Mouse (Mus musculus) midbrain, embryonic 16.5 days (tissue): ENCODE results near the gene Amh. TPM values are rescaled to one million over a fixed set of nuclear protein-coding genes. Genes with fewer than 3 reads are reported as not detected.

Source experiments
- ATAC-seq: fragments of 200-750 bp; cut with Nextera tagmentation; 2 replicates; pipeline ENCODE4 v1.8.0; 2017; ENCODE audit warnings: moderate TSS enrichment
- H3K27ac ChIP-seq: fragments of 300-500 bp; sonication (generic); 2 replicates; pipeline ENCODE4 v1.5.1; 2014; ENCODE audit warnings: mild to moderate bottlenecking, low read length, mixed read lengths
- H3K27me3 ChIP-seq: fragments of 300-500 bp; sonication (generic); 2 replicates; pipeline ENCODE4 v1.6.1; 2014; ENCODE audit warnings: low read depth, low read length, mixed read lengths; ENCODE audit not compliant: control insufficient read depth, insufficient read depth
- H3K36me3 ChIP-seq: fragments of 300-500 bp; sonication (generic); 2 replicates; pipeline ENCODE4 v1.6.1; 2014; ENCODE audit warnings: mild to moderate bottlenecking, low read length, moderate library complexity, mixed read lengths; ENCODE audit not compliant: control insufficient read depth, insufficient read depth
- H3K4me1 ChIP-seq: fragments of 300-500 bp; sonication (generic); 2 replicates; pipeline ENCODE4 v1.6.1; 2014; ENCODE audit warnings: mild to moderate bottlenecking, low read length, mixed read lengths; ENCODE audit not compliant: control insufficient read depth, insufficient read depth
- H3K4me2 ChIP-seq: fragments of 300-500 bp; sonication (generic); 2 replicates; pipeline ENCODE4 v1.6.1; 2014; ENCODE audit warnings: mild to moderate bottlenecking, low read length, mixed read lengths
- H3K4me3 ChIP-seq: fragments of 300-500 bp; sonication (generic); 2 replicates; pipeline ENCODE4 v1.5.1; 2014; ENCODE audit warnings: low read depth, mild to moderate bottlenecking, low read length, moderate library complexity, mixed read lengths
- H3K9ac ChIP-seq: fragments of 300-500 bp; sonication (generic); 2 replicates; pipeline ENCODE4 v1.6.1; 2014; ENCODE audit warnings: low read depth, low read length, mixed read lengths
- H3K9me3 ChIP-seq: fragments of 300-500 bp; sonication (generic); replicated peaks from 2 replicates; pipeline ENCODE4 v1.6.1; 2014; ENCODE audit warnings: mild to moderate bottlenecking, low read length, mixed read lengths; ENCODE audit not compliant: control insufficient read depth, poor library complexity, severe bottlenecking
- WGBS: fragments of 180-500 bp; shearing (Covaris S2); extraction: QIAGEN DNeasy Blood & Tissue Kit; methylation state at CpG from one replicate; pipeline ENCODE4 v1.1.7; 2014; 5-methylcytosine and 5-hydroxymethylcytosine counted together
- polyA plus RNA-seq: library from polyadenylated mRNA; unstranded; fragments of >200 nt; fragmentation: Nextera tagmentation; extraction: Ambion mirVana; gene quantifications from 2 replicates; pipeline ENCODE4 v1.2.1, GENCODE M21; 2015

The Amh gene
- not detected in 2 replicates for polyA plus RNA-seq

DNA sequence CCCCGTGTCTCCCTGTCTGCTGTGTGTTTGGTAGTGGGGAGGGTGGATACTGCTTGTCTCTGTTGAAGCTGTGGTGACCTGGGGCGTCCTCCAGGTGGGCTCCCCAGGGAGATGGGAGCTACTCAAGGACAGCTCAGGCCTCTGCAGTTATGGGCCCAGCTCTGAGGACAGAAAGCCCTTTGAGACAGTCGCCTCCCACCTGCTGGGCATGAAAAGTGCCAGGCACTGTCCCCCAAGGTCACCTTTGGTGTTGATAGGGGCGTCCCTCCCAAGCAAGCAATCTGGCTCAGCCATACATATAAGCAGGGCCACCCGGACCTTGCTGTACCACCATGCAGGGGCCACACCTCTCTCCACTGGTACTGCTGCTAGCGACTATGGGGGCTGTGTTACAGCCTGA is at the start of gene Amh:
Gene Amh, plus strand, starts transcription at position 328 of the 400 bp plus-strand sequence.
- H3K27ac ChIP-seq, result no peak within 1 kb of the TSS
- H3K4me2 ChIP-seq, result no peak within 1 kb of the TSS
- peaks cover 31% of the 10 kb centered on the region for H3K4me1 ChIP-seq
- H3K4me3 ChIP-seq, result no peak within 1 kb of the TSS
- 62% methylated on average over 6 of the region's 6 CpGs for WGBS
- H3K9ac ChIP-seq, result no peak within 1 kb of the TSS
- H3K36me3 ChIP-seq, result peaks cover 25% of the 10 kb centered on the region
- H3K9me3 ChIP-seq, result no peaks in the 10 kb centered on the region
- peaks cover 14% of the 10 kb centered on the region for H3K27me3 ChIP-seq
- no peak for ATAC-seq

DNA sequence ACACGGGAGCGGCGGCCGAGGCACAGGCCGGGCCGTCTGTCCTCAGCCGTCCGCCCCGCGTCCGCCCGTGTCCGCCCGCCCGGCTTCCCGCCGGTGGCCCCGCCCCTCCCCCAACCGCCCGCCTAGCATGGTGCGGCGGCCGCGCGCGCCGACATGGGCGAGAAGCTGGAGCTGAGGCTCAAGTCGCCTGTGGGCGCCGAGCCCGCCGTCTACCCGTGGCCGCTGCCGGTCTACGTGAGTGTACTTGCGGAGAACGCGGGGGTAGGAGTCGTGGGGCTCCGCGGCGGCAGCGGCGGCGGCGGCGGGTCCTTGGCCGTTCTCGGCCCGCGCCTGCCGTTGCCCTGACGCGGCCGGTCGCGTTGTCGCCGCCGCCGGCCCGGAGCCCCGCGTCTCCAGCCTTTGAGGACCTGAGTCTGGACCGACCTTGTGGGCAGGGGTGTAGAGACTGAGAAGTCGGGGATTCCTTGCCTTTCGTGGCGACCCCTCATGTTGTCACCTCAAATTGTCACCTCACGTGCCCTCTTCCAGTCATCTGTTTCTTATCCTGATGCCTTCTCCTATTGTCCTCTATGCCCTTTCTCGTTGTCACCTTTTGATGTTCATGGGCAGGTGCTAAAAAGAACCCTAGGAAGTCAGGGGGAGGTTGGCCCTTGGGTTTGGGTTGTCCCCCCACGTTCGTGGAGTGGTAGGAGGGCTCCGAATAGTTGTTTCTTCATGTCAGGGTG is 49.6 kb upstream of the Amh start:
- no peaks in the 10 kb centered on the region for H3K36me3 ChIP-seq
- peak; percentile 9 for ATAC-seq
- no peaks in the 10 kb centered on the region for H3K27me3 ChIP-seq
- H3K4me1 ChIP-seq, result peaks cover 32% of the 10 kb centered on the region
- H3K27ac ChIP-seq, result peak overlapping the region; percentile 87
- H3K9ac ChIP-seq, result peak overlapping the region; percentile 81
- H3K9me3 ChIP-seq, result no peaks in the 10 kb centered on the region
- H3K4me3 ChIP-seq, result peak overlapping the region; percentile 77
- WGBS, result under 1% methylated on average over 69 of the region's 75 CpGs
- peak overlapping the region; percentile 98 for H3K4me2 ChIP-seq

DNA sequence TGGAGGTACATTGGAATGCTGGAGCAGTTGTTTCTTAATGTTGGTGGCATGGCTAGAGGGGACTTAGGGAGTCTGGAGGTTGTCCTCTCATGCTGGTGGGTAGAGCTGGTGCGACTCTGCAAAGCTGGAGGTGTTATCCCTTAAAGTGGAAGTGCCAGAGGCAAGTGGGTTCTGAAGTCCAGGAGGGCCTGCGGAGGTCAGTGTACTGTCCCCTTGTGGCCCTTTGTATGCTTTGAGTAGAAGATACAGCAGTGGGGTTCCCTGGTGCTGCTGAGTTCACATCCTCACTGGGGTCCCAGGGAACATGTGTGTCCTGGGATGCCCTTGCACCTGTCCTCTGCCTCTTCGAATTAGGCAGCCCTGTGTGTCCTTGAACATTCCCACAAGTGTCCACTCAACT is 48.9 kb upstream of the Amh start:
- H3K36me3 ChIP-seq, result no peaks in the 10 kb centered on the region
- H3K4me2 ChIP-seq, result peak overlapping the region; percentile 98
- WGBS, result 40% methylated on average over 3 of the region's 3 CpGs
- H3K27ac ChIP-seq, result no peak overlapping the region
- no peak for ATAC-seq
- no peaks in the 10 kb centered on the region for H3K9me3 ChIP-seq
- peak overlapping the region; percentile 77 for H3K4me3 ChIP-seq
- no peaks in the 10 kb centered on the region for H3K27me3 ChIP-seq
- peak overlapping the region; percentile 81 for H3K9ac ChIP-seq
- peaks cover 32% of the 10 kb centered on the region for H3K4me1 ChIP-seq

DNA sequence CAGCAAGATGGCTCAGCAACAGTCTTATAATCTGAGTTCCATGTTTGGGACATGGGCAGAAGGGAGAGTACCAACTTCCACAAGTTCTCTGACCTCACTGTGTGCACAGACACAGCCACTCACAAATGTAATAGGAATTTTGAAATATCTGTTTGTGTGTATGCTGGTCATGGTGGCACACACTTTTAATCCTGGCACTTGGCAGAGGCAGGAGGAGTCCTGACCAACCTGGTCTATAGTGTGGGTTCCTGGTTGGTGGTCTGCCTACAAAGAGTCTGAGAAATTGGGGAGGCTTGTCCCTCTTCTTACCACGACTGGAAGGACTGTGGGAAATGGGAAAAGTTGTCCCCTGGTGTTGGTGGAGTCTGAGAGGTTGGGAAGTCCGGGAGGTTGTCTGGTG is 48.5 kb upstream of the Amh start:
- Histone ChIP-seq H3K9me3 (no peaks in the 10 kb centered on the region), H3K9ac (peak overlapping the region; percentile 81), H3K4me2 (peak overlapping the region; percentile 98), H3K27ac (no peak overlapping the region), H3K36me3 (no peaks in the 10 kb centered on the region), H3K27me3 (no peaks in the 10 kb centered on the region), H3K4me3 (peak overlapping the region; percentile 77), H3K4me1 (peaks cover 32% of the 10 kb centered on the region)
- no peak for ATAC-seq
- WGBS, result 74% methylated on average over 2 of the region's 2 CpGs

DNA sequence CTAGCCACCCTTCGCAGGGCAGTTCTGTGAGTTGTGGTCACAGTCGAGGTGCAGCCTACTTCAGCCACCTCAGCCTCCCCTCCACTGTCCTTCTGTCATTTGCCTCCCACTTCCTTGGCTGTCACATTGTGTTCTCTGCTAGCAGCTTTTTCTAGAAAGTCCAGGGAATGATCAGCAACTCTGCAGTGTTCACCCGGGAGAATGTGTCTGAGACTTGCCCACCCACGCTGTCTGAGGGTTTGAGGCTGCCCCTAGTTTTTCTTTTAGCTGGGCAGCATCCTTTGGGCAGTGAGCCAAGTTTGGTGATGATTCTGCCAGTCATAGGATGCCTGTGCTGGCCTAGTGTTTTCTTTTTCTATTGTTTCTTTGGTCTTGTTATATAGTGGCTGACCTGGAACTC is 48.1 kb upstream of the Amh start:
- Histone ChIP-seq H3K4me2 (peak overlapping the region; percentile 98), H3K9me3 (no peaks in the 10 kb centered on the region), H3K27me3 (no peaks in the 10 kb centered on the region), H3K4me1 (peaks cover 32% of the 10 kb centered on the region), H3K4me3 (no peak overlapping the region), H3K36me3 (no peaks in the 10 kb centered on the region), H3K27ac (no peak overlapping the region), H3K9ac (no peak overlapping the region)
- WGBS, result 66% methylated on average over 4 of the region's 4 CpGs
- ATAC-seq, result no peak

DNA sequence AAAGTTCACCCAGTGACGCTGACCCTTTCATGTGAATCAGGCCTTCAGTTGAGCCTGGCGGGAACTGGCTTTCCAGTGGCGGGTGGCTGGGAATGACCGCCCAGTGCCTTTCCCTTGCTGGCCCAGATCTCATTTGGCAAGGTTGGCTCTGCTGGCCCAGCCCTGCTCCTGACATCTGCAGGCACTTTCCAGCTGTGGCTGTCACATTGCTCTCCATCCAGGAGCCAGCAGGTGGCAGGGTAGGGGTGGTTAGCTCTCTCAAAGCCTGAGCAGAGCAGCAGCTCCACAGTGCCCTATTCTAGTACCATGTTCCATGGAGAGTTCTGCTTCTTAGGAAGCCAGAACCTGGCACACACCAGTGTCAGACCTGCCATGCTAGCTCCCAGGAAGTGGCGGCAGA is 47.3 kb upstream of the Amh start:
- ATAC-seq, result no peak
- Histone ChIP-seq H3K9ac (no peak overlapping the region), H3K4me2 (no peak overlapping the region; the same call in 1 of the 2 replicates), H3K27me3 (no peaks in the 10 kb centered on the region), H3K9me3 (no peaks in the 10 kb centered on the region), H3K27ac (no peak overlapping the region), H3K4me3 (no peak overlapping the region), H3K4me1 (peaks cover 29% of the 10 kb centered on the region), H3K36me3 (no peaks in the 10 kb centered on the region)
- WGBS, result 41% methylated on average over 5 of the region's 5 CpGs

DNA sequence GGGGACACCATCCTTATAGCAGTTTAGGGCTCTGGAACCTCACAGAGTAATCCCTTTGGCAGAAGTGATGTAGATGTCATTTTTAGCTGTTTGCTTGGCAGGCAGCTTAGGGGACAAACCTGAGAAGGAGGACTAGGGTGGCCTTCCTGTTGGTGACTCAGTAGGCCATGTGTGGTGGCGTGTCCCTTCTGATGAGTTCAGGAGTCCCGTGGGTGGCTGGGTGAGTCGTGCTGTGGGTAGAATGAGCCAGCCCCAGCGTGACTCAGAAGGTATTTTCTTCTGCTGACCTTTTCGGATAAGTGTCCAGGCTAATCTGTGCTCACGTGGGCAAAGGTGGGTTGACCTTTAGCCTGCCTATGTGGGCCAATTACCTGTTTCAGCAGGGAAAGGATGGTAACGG is 46.4 kb upstream of the Amh start:
- peaks cover 29% of the 10 kb centered on the region for H3K4me1 ChIP-seq
- no peak overlapping the region; the same call in 1 of the 2 replicates for H3K9ac ChIP-seq
- no peak overlapping the region for H3K27ac ChIP-seq
- H3K4me2 ChIP-seq, result no peak overlapping the region
- no peaks in the 10 kb centered on the region for H3K9me3 ChIP-seq
- no peak for ATAC-seq
- no peaks in the 10 kb centered on the region for H3K27me3 ChIP-seq
- H3K36me3 ChIP-seq, result no peaks in the 10 kb centered on the region
- 80% methylated on average over 7 of the region's 7 CpGs for WGBS
- H3K4me3 ChIP-seq, result no peak overlapping the region

DNA sequence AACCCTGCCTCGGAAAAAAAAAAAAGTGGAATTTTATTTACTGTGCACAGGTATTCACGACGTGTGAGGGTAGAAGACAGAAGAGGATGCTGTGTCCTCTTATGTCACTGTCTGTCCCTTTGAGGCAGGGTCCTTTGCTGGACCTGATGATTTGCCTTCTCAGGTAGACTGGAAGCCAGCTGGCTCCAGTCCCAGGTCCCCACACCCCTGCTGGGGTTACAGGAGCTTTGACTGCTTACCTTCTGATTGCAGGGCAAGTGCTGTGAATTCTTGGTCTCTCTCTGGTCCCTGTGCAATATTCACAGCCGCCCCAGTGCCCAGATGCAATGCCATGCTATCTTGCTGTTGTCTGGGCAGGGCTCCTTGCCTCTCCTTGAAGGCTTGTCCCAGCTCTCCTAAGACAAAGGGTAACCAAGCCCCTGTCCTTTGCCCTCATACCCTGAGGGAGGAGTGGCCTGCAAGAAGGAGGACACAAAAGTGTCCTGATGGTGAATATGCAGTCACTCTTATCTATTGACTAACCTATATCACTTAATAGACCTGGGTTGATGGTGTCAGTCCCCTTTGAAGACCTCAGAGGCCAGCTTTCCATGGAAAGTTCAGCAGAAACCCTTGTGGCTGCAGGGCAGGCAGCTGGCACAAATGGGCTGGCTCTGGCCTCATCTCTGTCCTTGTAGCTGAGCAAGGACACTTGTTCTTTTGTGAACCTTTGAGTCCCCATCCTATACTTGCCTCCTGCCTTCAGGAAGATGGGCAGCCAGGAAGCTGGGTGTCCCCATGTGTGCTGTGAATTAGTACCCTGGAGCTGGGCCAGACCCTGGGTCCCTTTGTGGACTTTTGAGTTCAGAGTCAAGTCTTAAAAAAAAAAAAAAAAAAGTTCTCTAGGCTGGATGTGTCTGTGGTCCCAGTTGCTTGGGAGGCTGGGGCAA is 44.2 kb upstream of the Amh start:
- 0 out of 2 replicates have a peak, but pooled peaks cover 4% of the 10 kb centered on the region for H3K36me3 ChIP-seq
- H3K4me2 ChIP-seq, result no peak overlapping the region
- no peak for ATAC-seq
- no peak overlapping the region for H3K27ac ChIP-seq
- H3K9me3 ChIP-seq, result no peaks in the 10 kb centered on the region
- peaks cover 23% of the 10 kb centered on the region for H3K4me1 ChIP-seq
- WGBS, result 93% methylated on average over 4 of the region's 4 CpGs
- H3K9ac ChIP-seq, result no peak overlapping the region
- H3K4me3 ChIP-seq, result no peak overlapping the region
- H3K27me3 ChIP-seq, result no peaks in the 10 kb centered on the region

DNA sequence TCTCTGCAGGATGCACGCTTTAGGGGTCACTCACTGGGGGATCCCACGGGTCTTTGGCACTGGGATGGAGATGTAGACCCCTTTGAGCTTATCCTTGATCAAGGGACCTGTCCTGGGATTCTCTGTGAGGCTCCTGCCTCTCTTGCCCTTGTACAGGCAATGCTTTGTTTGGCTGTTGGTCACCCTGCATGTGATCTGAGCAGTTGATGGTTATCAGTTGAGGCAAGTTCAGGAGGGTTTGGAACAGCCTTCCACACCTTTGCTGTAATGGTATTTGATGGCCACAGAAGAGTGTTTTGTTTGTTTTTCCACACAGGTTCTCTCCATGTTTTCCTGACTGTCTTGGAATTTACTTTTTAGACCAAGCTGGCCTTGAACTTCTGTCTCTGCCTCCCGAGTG is 43.2 kb upstream of the Amh start:
- WGBS, result 51% methylated on average over 3 of the region's 3 CpGs
- ATAC-seq, result no peak
- peaks cover 14% of the 10 kb centered on the region for H3K4me1 ChIP-seq

More for the DNA sequence above, 43.2 kb upstream of the Amh start:
- Histone ChIP-seq H3K4me3 (no peak overlapping the region), H3K9me3 (no peaks in the 10 kb centered on the region), H3K36me3 (peaks cover 8% of the 10 kb centered on the region; the same call in 1 of the 2 replicates), H3K27me3 (no peaks in the 10 kb centered on the region), H3K4me2 (no peak overlapping the region), H3K9ac (no peak overlapping the region), H3K27ac (no peak overlapping the region)
